28 mouse cellular contexts compared by ENCODE assay signal in genomic region chr8:77350121-77350777, GRCm38 (mm10).
DNase-seq lines count a peak whose midpoint lies in the region; ATAC-seq and TF ChIP-seq lines count a peak whose summit lies in the region.
"Had no signal": no experiment of that assay in that cellular context is flagged by ENCODE, and none has a peak within 500 bp of the region (broad histone marks: within the 10 kb centered on the region; RNA-seq: fewer than 3 reads in every experiment).

No protein-coding gene starts in this region.

- no peak overlapping the region for H3K4me2 ChIP-seq in forebrain, embryonic 14.5 days (ENCODE audit: low read length)
- no peak overlapping the region for H3K4me2 ChIP-seq in forebrain, postnatal 0 days (ENCODE audit: low read depth)
- H3K4me2 ChIP-seq in limb, embryonic 13.5 days (replicated peaks) = no peak overlapping the region
- no peak overlapping the region for H3K4me2 ChIP-seq in midbrain, embryonic 16.5 days (ENCODE audit: low read length)
- H3K4me2 ChIP-seq: forebrain, embryonic 13.5 days; heart, embryonic 12.5 days; hindbrain, embryonic 14.5 days; liver, embryonic 11.5 days; neural tube, embryonic 15.5 days had no signal

- H3K9me3 ChIP-seq in forebrain, embryonic 14.5 days (replicated peaks; ENCODE audit: control insufficient read depth, low read length) = no peaks in the 10 kb centered on the region
- H3K9me3 ChIP-seq in forebrain, postnatal 0 days (ENCODE audit: low read length) = no peaks in the 10 kb centered on the region
- no peaks in the 10 kb centered on the region for H3K9me3 ChIP-seq in limb, embryonic 13.5 days
- H3K9me3 ChIP-seq in midbrain, embryonic 16.5 days (replicated peaks; ENCODE audit: control insufficient read depth, low read length, poor library complexity, severe bottlenecking) = no peaks in the 10 kb centered on the region
- H3K9me3 ChIP-seq: forebrain, embryonic 13.5 days; heart, embryonic 12.5 days; midbrain, embryonic 10.5 days; neural tube, embryonic 15.5 days had no signal

- peaks cover 8% of the 10 kb centered on the region; the same call in 1 of the 2 replicates for H3K4me1 ChIP-seq in forebrain, embryonic 14.5 days (ENCODE audit: control insufficient read depth, insufficient read depth, low read length)
- H3K4me1 ChIP-seq in forebrain, postnatal 0 days (ENCODE audit: insufficient read depth) = no peaks in the 10 kb centered on the region
- peaks cover 58% of the 10 kb centered on the region for H3K4me1 ChIP-seq in limb, embryonic 13.5 days
- H3K4me1 ChIP-seq in midbrain, embryonic 16.5 days (ENCODE audit: control insufficient read depth, insufficient read depth, low read length) = no peaks in the 10 kb centered on the region
- H3K4me1 ChIP-seq: heart, embryonic 12.5 days; neural tube, embryonic 15.5 days had no signal

- no peak overlapping the region for H3K27ac ChIP-seq in forebrain, embryonic 14.5 days (ENCODE audit: low read depth, low read length)
- H3K27ac ChIP-seq in forebrain, postnatal 0 days (ENCODE audit: low read depth, low read length) = no peak overlapping the region
- peak overlapping the region; percentile 65; the same call in 1 of the 2 replicates for H3K27ac ChIP-seq in limb, embryonic 13.5 days
- no peak overlapping the region for H3K27ac ChIP-seq in midbrain, embryonic 16.5 days (ENCODE audit: low read length)
- H3K27ac ChIP-seq: forebrain, embryonic 13.5 days; hindbrain, embryonic 14.5 days; macrophage; midbrain, embryonic 10.5 days; neural tube, embryonic 15.5 days; stomach, postnatal 0 days had no signal

- no peak for ATAC-seq in forebrain, embryonic 14.5 days
- ATAC-seq in forebrain, postnatal 0 days = no peak
- ATAC-seq in limb, embryonic 13.5 days (ENCODE audit: low FRiP score, low read depth) = peak; percentile 57
- no peak for ATAC-seq in cerebellum, adult (ENCODE audit: insufficient number of reproducible peaks, low FRiP score, low TSS enrichment)
- ATAC-seq in midbrain, embryonic 16.5 days = no peak
- ATAC-seq: activated CD4-positive, CD25-positive, alpha-beta regulatory T cell, adult 4 months; forebrain, embryonic 13.5 days; inflammation-experienced regulatory T-cells, adult 6 months; liver, postnatal 0 days had no signal

- H3K27me3 ChIP-seq in forebrain, embryonic 14.5 days (replicated peaks; ENCODE audit: control insufficient read depth, insufficient read depth, low read length) = no peaks in the 10 kb centered on the region
- H3K27me3 ChIP-seq in forebrain, postnatal 0 days (ENCODE audit: insufficient read depth, low read length) = no peaks in the 10 kb centered on the region
- no peaks in the 10 kb centered on the region for H3K27me3 ChIP-seq in limb, embryonic 13.5 days
- H3K27me3 ChIP-seq in midbrain, embryonic 16.5 days (ENCODE audit: control insufficient read depth, insufficient read depth, low read depth, low read length) = no peaks in the 10 kb centered on the region
- H3K27me3 ChIP-seq: forebrain, embryonic 13.5 days; heart, embryonic 12.5 days; neural tube, embryonic 15.5 days had no signal

- no peak overlapping the region for H3K9ac ChIP-seq in forebrain, embryonic 14.5 days (ENCODE audit: low read length)
- no peak overlapping the region for H3K9ac ChIP-seq in forebrain, postnatal 0 days
- no peak overlapping the region for H3K9ac ChIP-seq in limb, embryonic 13.5 days
- no peak overlapping the region for H3K9ac ChIP-seq in midbrain, embryonic 16.5 days (ENCODE audit: low read depth, low read length)
- H3K9ac ChIP-seq: forebrain, embryonic 13.5 days; heart, embryonic 12.5 days; hindbrain, embryonic 14.5 days; liver, postnatal 0 days; neural tube, embryonic 15.5 days had no signal

- no peak overlapping the region for H3K4me3 ChIP-seq in forebrain, embryonic 14.5 days (ENCODE audit: low read depth, low read length)
- H3K4me3 ChIP-seq in forebrain, postnatal 0 days (ENCODE audit: low read depth, low read length) = no peak overlapping the region
- H3K4me3 ChIP-seq in limb, embryonic 13.5 days = no peak overlapping the region
- no peak overlapping the region for H3K4me3 ChIP-seq in midbrain, embryonic 16.5 days (ENCODE audit: low read depth, low read length)
- H3K4me3 ChIP-seq: forebrain, embryonic 13.5 days; heart, embryonic 12.5 days; midbrain, embryonic 10.5 days; neural tube, embryonic 15.5 days had no signal

- WGBS in forebrain, embryonic 14.5 days = 68% methylated on average over 4 of the region's 4 CpGs
- 62% methylated on average over 4 of the region's 4 CpGs for WGBS in forebrain, postnatal 0 days
- 53% methylated on average over 4 of the region's 4 CpGs for WGBS in limb, embryonic 13.5 days
- WGBS in midbrain, embryonic 16.5 days = 86% methylated on average over 4 of the region's 4 CpGs

- H3K36me3 ChIP-seq in forebrain, embryonic 14.5 days (ENCODE audit: control insufficient read depth, insufficient read depth, low read length) = no peaks in the 10 kb centered on the region
- H3K36me3 ChIP-seq in forebrain, postnatal 0 days (ENCODE audit: insufficient read depth) = no peaks in the 10 kb centered on the region
- H3K36me3 ChIP-seq in limb, embryonic 13.5 days = peaks cover 8% of the 10 kb centered on the region
- H3K36me3 ChIP-seq in midbrain, embryonic 16.5 days (ENCODE audit: control insufficient read depth, insufficient read depth, low read length) = no peaks in the 10 kb centered on the region
- H3K36me3 ChIP-seq: midbrain, embryonic 10.5 days; neural tube, embryonic 15.5 days had no signal

- peak; percentile 19 for DNase-seq in forebrain, embryonic 14.5 days (ENCODE audit: low spot score)
- no peak for DNase-seq in forebrain, postnatal 0 days
- DNase-seq in 3T3-L1 (ENCODE audit: low read depth, low spot score) = peak; percentile 82
- DNase-seq in brain, adult 2 months (ENCODE audit: low read depth, low spot score) = peak; percentile 24
- no peak for DNase-seq in cerebellum, adult 18-20 months
- DNase-seq: adrenal gland, postnatal 10 days; cerebellum, adult 9-11 months; gastrocnemius, postnatal 14 days; heart, adult 11 months; heart, postnatal 10 days; kidney, adult 18-20 months; kidney, postnatal 4 days; liver, postnatal 0 days; thymus, adult 2 months; thymus, postnatal 4 days had no signal

- no peak for TF ChIP-seq CTCF in forebrain, postnatal 0 days (IDR thresholded peaks at IDR 0.05; ENCODE audit: low read depth)

Comparison
In these comparisons a context has a peak if more than half of its experiments do, and no peak if none do; other contexts are left out.
1. DNase-seq: peak in forebrain, embryonic 14.5 days (single experiment), 3T3-L1 (single experiment) and brain, adult 2 months (single experiment); none in forebrain, postnatal 0 days (single experiment) and cerebellum, adult 18-20 months (0 of 2).